31 mouse cellular contexts compared by ENCODE assay signal in the genomic region with DNA sequence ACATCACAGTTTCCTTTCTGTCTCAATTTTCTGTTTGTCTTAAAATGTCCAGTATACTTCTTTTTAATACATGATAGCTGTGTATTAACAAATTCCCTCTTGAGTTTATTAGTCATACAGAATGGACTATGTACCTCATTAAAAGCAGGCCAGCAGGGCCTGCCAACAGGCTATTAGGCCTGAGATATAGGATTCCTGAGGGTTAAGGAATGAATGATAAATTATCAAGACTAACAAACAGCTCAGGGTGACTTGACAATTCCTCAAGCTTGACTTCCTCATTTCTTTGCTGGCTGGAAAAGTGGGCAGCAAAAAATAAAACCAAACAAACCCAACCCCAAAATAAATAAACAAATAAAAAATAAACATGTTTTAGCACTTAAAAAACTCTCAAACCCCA. TPM values are rescaled to one million over a fixed set of nuclear protein-coding genes. Genes with fewer than 3 reads are reported as not detected.
DNase-seq lines count a peak whose midpoint lies in the region; ATAC-seq and TF ChIP-seq lines count a peak whose summit lies in the region.
"Had no signal": no experiment of that assay in that cellular context is flagged by ENCODE, and none has a peak within 500 bp of the region (broad histone marks: within the 10 kb centered on the region; RNA-seq: fewer than 3 reads in every experiment).

No protein-coding gene starts in this region.

- DNase-seq in MEL (ENCODE audit: low read depth, low spot score), result peak; percentile 73
- no peak for DNase-seq in thymus, postnatal 36 days
- no peak for DNase-seq in urinary bladder, postnatal 4 days (ENCODE audit: low spot score in 2 of 2)
- DNase-seq: adrenal gland, postnatal 10 days; cerebellum, adult 11 months; cerebellum, adult 9-10 months; gastrocnemius, postnatal 10 days; heart, adult 11 months; heart, postnatal 4 days; kidney, adult 8-10 months; kidney, postnatal 4 days; layer of hippocampus, postnatal 36 days; left cerebral cortex, postnatal 4 days; lung, adult 2 months; lung, postnatal 10 days had no signal

- peaks cover 6 to 13% of the 10 kb centered on the region in 2 experiments for H3K4me1 ChIP-seq in MEL (ENCODE audit: control insufficient read depth in 1 of 2, insufficient read depth in 2 of 2, low read length in 2 of 2)
- peaks cover 5% of the 10 kb centered on the region; the same call in 1 of the 2 replicates for H3K4me1 ChIP-seq in bone marrow macrophage, adult 2 months (ENCODE audit: control insufficient read depth, insufficient read depth, low read length)
- no peaks in the 10 kb centered on the region for H3K4me1 ChIP-seq in intestine, embryonic 16.5 days (ENCODE audit: control insufficient read depth, insufficient read depth, low read length)
- H3K4me1 ChIP-seq in small intestine, adult 2 months (ENCODE audit: control insufficient read depth, insufficient read depth, insufficient read length, low read length), result peaks cover 10% of the 10 kb centered on the region; the same call in 1 of the 2 replicates
- no peaks in the 10 kb centered on the region for H3K4me1 ChIP-seq in heart, embryonic 12.5 days (replicated peaks)
- H3K4me1 ChIP-seq: embryonic facial prominence, embryonic 13.5 days; forebrain, embryonic 10.5 days; hindbrain, embryonic 15.5 days; midbrain, embryonic 13.5 days; neural tube, embryonic 13.5 days; stomach, embryonic 15.5 days had no signal

- no peak overlapping the region for H3K9ac ChIP-seq in MEL (ENCODE audit: control insufficient read depth, low read depth, low read length, poor library complexity, severe bottlenecking)
- no peak overlapping the region for H3K9ac ChIP-seq in intestine, embryonic 16.5 days (ENCODE audit: low read depth, low read length)
- no peak overlapping the region for H3K9ac ChIP-seq in heart, embryonic 12.5 days
- H3K9ac ChIP-seq: embryonic facial prominence, embryonic 13.5 days; hindbrain, embryonic 15.5 days; liver, embryonic 14.5 days; midbrain, embryonic 13.5 days; neural tube, embryonic 13.5 days; stomach, embryonic 15.5 days had no signal

- peak overlapping the region; percentile 67; the same call in 1 of the 2 replicates for H3K27ac ChIP-seq in MEL (ENCODE audit: control insufficient read depth, low read depth, low read length)
- peak overlapping the region; percentile 19; the same call in 1 of the 2 replicates for H3K27ac ChIP-seq in bone marrow macrophage, adult 2 months (ENCODE audit: insufficient read depth, low read depth, low read length)
- H3K27ac ChIP-seq in intestine, embryonic 16.5 days (ENCODE audit: low read length), result no peak overlapping the region
- H3K27ac ChIP-seq in small intestine, adult 2 months (ENCODE audit: insufficient read depth, low read depth, low read length), result peak overlapping the region; percentile 99
- no peak overlapping the region for H3K27ac ChIP-seq in heart, embryonic 12.5 days (ENCODE audit: poor library complexity, severe bottlenecking)
- H3K27ac ChIP-seq: embryonic facial prominence, embryonic 13.5 days; forebrain, embryonic 10.5 days; hindbrain, embryonic 15.5 days; kidney, postnatal 0 days; liver, embryonic 14.5 days; midbrain, embryonic 13.5 days; neural tube, embryonic 13.5 days; stomach, embryonic 15.5 days had no signal

- H3K36me3 ChIP-seq in MEL (ENCODE audit: control insufficient read depth in 1 of 2, insufficient read depth in 2 of 2, low read length in 2 of 2), result peaks cover 8 to 14% of the 10 kb centered on the region in 2 experiments
- 0 out of 2 replicates have a peak, but pooled peaks cover 2% of the 10 kb centered on the region for H3K36me3 ChIP-seq in intestine, embryonic 16.5 days (ENCODE audit: control insufficient read depth, insufficient read depth, low read length)
- peaks cover 18% of the 10 kb centered on the region for H3K36me3 ChIP-seq in small intestine, adult 2 months (ENCODE audit: control insufficient read depth, insufficient read depth, low read length)
- H3K36me3 ChIP-seq in heart, embryonic 12.5 days, result peaks cover 34% of the 10 kb centered on the region

- TF ChIP-seq RAD21 in MEL (IDR thresholded peaks at IDR 0.05; ENCODE audit: low read depth, low read length), result no peak

- no peaks in the 10 kb centered on the region for H3K79me2 ChIP-seq in MEL (ENCODE audit: control insufficient read depth, insufficient read depth, low read length, poor library complexity)

- no peak overlapping the region for H3K4me3 ChIP-seq in MEL (ENCODE audit: control insufficient read depth in 1 of 2, insufficient read depth in 1 of 2, low read depth in 2 of 2, low read length in 2 of 2)
- H3K4me3 ChIP-seq in bone marrow macrophage, adult 2 months (ENCODE audit: insufficient read depth, low read length), result no peak overlapping the region
- no peak overlapping the region for H3K4me3 ChIP-seq in intestine, embryonic 16.5 days (ENCODE audit: low read length)
- H3K4me3 ChIP-seq in small intestine, adult 2 months (ENCODE audit: low read depth, low read length), result no peak overlapping the region
- no peak overlapping the region for H3K4me3 ChIP-seq in heart, embryonic 12.5 days
- H3K4me3 ChIP-seq: embryonic facial prominence, embryonic 13.5 days; forebrain, embryonic 10.5 days; hindbrain, embryonic 15.5 days; midbrain, embryonic 13.5 days; neural tube, embryonic 13.5 days; stomach, embryonic 15.5 days had no signal

- TF ChIP-seq EP300 in MEL (IDR thresholded peaks at IDR 0.05; ENCODE audit: low read depth in 1 of 2, low read length in 2 of 2), result peak; percentile 82 to 93

- H3K9me3 ChIP-seq in MEL (replicated peaks; ENCODE audit: insufficient read depth, low read length), result no peaks in the 10 kb centered on the region
- H3K9me3 ChIP-seq in intestine, embryonic 16.5 days (ENCODE audit: control insufficient read depth, low read length), result no peaks in the 10 kb centered on the region
- H3K9me3 ChIP-seq in heart, embryonic 12.5 days (replicated peaks), result no peaks in the 10 kb centered on the region
- H3K9me3 ChIP-seq: embryonic facial prominence, embryonic 13.5 days; forebrain, embryonic 10.5 days; hindbrain, embryonic 15.5 days; midbrain, embryonic 13.5 days; neural tube, embryonic 13.5 days; stomach, embryonic 15.5 days had no signal

- TF ChIP-seq POLR2A in MEL (IDR thresholded peaks at IDR 0.05; ENCODE audit: control insufficient read depth in 1 of 2, insufficient read depth in 1 of 2, low read depth in 1 of 2, low read length in 2 of 2, poor library complexity in 1 of 2), result no peak
- no peak for TF ChIP-seq POLR2A in bone marrow macrophage, adult 2 months (IDR thresholded peaks at IDR 0.05; ENCODE audit: borderline replicate concordance, low read depth, low read length)
- no peak for TF ChIP-seq POLR2A in small intestine, adult 2 months (IDR thresholded peaks at IDR 0.05; ENCODE audit: low read depth, low read length)

- TF ChIP-seq CTCF in MEL (IDR thresholded peaks at IDR 0.05 in 2 of 3, conservative IDR thresholded peaks at IDR 0.05 in 1 of 3; ENCODE audit: control insufficient read depth in 1 of 3, insufficient read depth in 1 of 3, low read depth in 2 of 3, low read length in 3 of 3, poor library complexity in 1 of 3, severe bottlenecking in 1 of 3), result no peak
- no peak for TF ChIP-seq CTCF in bone marrow macrophage, adult 2 months (IDR thresholded peaks at IDR 0.05; ENCODE audit: low read depth, low read length)
- no peak for TF ChIP-seq CTCF in small intestine, adult 2 months (IDR thresholded peaks at IDR 0.05; ENCODE audit: extremely low read depth, insufficient read length, insufficient replicate concordance, low read depth, low read length)

- H3K27me3 ChIP-seq in MEL (ENCODE audit: control insufficient read depth in 1 of 2, insufficient read depth in 2 of 2, low read length in 2 of 2), result no peaks in the 10 kb centered on the region
- H3K27me3 ChIP-seq in intestine, embryonic 16.5 days (replicated peaks; ENCODE audit: control insufficient read depth, insufficient read depth, low read length), result no peaks in the 10 kb centered on the region
- no peaks in the 10 kb centered on the region for H3K27me3 ChIP-seq in small intestine, adult 2 months (ENCODE audit: control insufficient read depth, insufficient read depth, low read length)
- H3K27me3 ChIP-seq in heart, embryonic 12.5 days (replicated peaks), result no peaks in the 10 kb centered on the region
- H3K27me3 ChIP-seq: CH12.LX; embryonic facial prominence, embryonic 13.5 days; hindbrain, embryonic 15.5 days; midbrain, embryonic 13.5 days; neural tube, embryonic 13.5 days; stomach, embryonic 15.5 days had no signal

- ATAC-seq in intestine, embryonic 16.5 days, result peak; percentile 67
- ATAC-seq in heart, embryonic 12.5 days (ENCODE audit: insufficient number of reproducible peaks, low FRiP score), result no peak
- ATAC-seq: forebrain, embryonic 16.5 days; inflammation-experienced regulatory T-cells, adult 6 months; midbrain, embryonic 13.5 days had no signal

- H3K4me2 ChIP-seq in intestine, embryonic 16.5 days (ENCODE audit: low read depth, low read length), result no peak overlapping the region
- H3K4me2 ChIP-seq in heart, embryonic 12.5 days, result no peak overlapping the region
- H3K4me2 ChIP-seq: embryonic facial prominence, embryonic 13.5 days; heart, embryonic 11.5 days; hindbrain, embryonic 15.5 days; midbrain, embryonic 13.5 days; neural tube, embryonic 13.5 days; stomach, embryonic 15.5 days had no signal

TF ChIP-seq in MEL, 35 proteins besides CTCF, POLR2A, EP300 and RAD21 (continues in another document):
- no peak for TF ChIP-seq MYC (IDR thresholded peaks at IDR 0.05; ENCODE audit: low read depth, low read length)
- peak; percentile 74 for TF ChIP-seq GATA1 (IDR thresholded peaks at IDR 0.05; ENCODE audit: low read depth, low read length)
- no peak for TF ChIP-seq ZC3H11A (IDR thresholded peaks at IDR 0.05; ENCODE audit: low read depth, low read length)
- TF ChIP-seq SMC3 (IDR thresholded peaks at IDR 0.05; ENCODE audit: low read depth, low read length), result no peak
- peak; percentile 5; the same call in 1 of the 2 replicates for TF ChIP-seq TAL1 (IDR thresholded peaks at IDR 0.05; ENCODE audit: low read length)
- no peak for TF ChIP-seq CHD2 (IDR thresholded peaks at IDR 0.05; ENCODE audit: low read length)
- TF ChIP-seq TBP (IDR thresholded peaks at IDR 0.05; ENCODE audit: low read depth, low read length), result no peak
- TF ChIP-seq ZNF384 (IDR thresholded peaks at IDR 0.05; ENCODE audit: low read depth, low read length), result no peak
- TF ChIP-seq CHD1 (IDR thresholded peaks at IDR 0.05; ENCODE audit: low read depth, low read length), result no peak
- TF ChIP-seq E2F4 (IDR thresholded peaks at IDR 0.05; ENCODE audit: borderline replicate concordance, low read depth, low read length), result no peak

RNA-seq across cellular contexts. Expression of gene D1Ertd622e, which starts 43.5 kb away (rescaled TPM):
- total RNA-seq in MEL (2012; rRNA removed), result 19.0 and 26.8 TPM in 2 replicates
- 10 to 100 TPM; 46.5 to 53.9 TPM for polyA plus RNA-seq in MEL (2012; ENCODE audit: insufficient read depth in 1 of 2, insufficient read length in 2 of 2, low read depth in 1 of 2, low replicate concordance in 2 of 2, missing spikeins in 1 of 2)
- 96.0 and 102 TPM in 2 replicates for polyA plus RNA-seq in bone marrow macrophage, adult 2 months (2012; ENCODE audit: insufficient read depth, insufficient read length, missing spikeins)
- polyA plus RNA-seq in intestine, embryonic 16.5 days (2015; fragmentation: Nextera tagmentation; extraction: Ambion mirVana), result 17.8 and 20.5 TPM in 2 replicates
- polyA plus RNA-seq in small intestine, adult 2 months (2012; rRNA removed), result 24.9 and 49.4 TPM in 2 replicates
- polyA plus RNA-seq in heart, embryonic 12.5 days (2016; fragmentation: Nextera tagmentation; extraction: Ambion mirVana), result 9.3 and 11.4 TPM in 2 replicates

Comparison
In these comparisons a context has a peak if more than half of its experiments do, and no peak if none do; other contexts are left out.
1. H3K27ac ChIP-seq: peak in MEL (single experiment), bone marrow macrophage, adult 2 months (single experiment) and small intestine, adult 2 months (single experiment); none in intestine, embryonic 16.5 days (single experiment) and heart, embryonic 12.5 days (single experiment).